Mouse (Mus musculus) megakaryocyte-erythroid progenitor cell, adult 5-6 weeks (primary cell): Measurements from ENCODE around the gene Pde5a. TPM values are rescaled to one million over a fixed set of nuclear protein-coding genes. Genes with fewer than 3 reads are reported as not detected.

Source experiments
- ATAC-seq: replicated peaks from 2 replicates; pipeline ENCODE4 v1.8.0; 2016; ENCODE audit warnings: mild to moderate bottlenecking, inconsistent platforms; ENCODE audit not compliant: severe bottlenecking, poor library complexity, low FRiP score, low TSS enrichment
- total RNA-seq, 2 experiments: library from RNA; stranded (forward) in 1 of 2; stranded (reverse) in 1 of 2; fragments of 200-1000, 215-1000 nt in 1 of 2; fragments of >200 nt in 1 of 2; fragmentation: Nextera tagmentation in 1 of 2; gene quantifications; 2 replicates each; pipeline ENCODE4 v1.2.3; 2014 to 2017

Pde5a gene
- total RNA-seq, 2 experiments from 2014 or later: 3.4 to 4.5 TPM

DNA sequence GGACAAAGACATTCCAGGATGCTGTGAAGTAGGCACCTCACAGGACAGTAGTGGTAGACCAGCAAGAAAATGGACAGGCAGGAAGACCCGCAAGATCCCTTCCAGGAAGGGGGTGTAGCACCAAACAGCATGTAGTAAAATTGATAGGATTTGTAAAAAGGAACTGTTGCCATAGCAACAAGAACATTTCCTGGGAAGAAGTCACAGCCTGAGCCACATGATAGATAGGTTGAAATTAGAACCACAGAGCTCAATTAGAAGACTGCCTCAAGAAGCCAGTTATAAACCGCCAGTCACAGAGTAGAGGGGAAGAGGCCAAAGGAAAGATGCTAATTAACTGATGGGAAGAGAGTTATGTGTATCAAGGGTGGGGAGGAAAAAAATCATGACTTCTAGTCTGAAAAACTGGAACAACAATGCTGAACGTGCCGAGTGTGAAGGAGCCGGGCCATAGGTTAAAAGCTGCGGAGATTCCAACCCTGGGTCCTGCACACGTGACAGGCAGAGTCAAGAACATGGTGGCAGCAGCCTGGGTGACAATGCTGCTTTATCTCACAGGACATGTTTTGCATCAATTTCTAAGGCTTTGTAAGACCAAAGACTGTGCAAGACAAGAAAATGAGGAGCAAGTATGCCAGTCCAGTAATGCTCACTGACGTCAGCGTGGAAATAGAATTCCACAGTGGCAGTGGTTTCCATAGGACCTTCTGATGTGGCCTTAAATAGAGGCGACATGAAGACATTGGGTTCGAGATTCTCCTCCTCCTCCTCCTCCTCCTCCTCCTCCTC is 99.7 kb downstream of the Pde5a start:
- no peak for ATAC-seq

DNA sequence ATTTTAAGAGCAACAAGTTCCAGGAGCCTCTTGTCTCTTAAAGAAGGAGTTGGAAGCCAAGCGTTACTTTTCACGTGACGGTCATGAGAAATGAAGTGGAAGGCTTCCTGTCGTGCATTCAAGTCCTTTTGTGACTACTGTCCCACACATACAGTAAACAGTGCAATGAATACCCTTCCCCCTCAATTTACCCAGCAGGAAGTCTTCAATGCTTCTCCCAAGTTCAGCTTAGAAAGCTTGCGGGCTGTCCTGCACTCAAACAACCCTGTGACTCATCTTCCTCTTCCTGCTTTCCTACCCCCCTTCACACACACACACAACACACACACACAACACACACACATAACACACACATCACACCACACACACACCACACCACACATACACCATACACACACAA is 105.8 kb downstream of the Pde5a start:
- no peak for ATAC-seq

DNA sequence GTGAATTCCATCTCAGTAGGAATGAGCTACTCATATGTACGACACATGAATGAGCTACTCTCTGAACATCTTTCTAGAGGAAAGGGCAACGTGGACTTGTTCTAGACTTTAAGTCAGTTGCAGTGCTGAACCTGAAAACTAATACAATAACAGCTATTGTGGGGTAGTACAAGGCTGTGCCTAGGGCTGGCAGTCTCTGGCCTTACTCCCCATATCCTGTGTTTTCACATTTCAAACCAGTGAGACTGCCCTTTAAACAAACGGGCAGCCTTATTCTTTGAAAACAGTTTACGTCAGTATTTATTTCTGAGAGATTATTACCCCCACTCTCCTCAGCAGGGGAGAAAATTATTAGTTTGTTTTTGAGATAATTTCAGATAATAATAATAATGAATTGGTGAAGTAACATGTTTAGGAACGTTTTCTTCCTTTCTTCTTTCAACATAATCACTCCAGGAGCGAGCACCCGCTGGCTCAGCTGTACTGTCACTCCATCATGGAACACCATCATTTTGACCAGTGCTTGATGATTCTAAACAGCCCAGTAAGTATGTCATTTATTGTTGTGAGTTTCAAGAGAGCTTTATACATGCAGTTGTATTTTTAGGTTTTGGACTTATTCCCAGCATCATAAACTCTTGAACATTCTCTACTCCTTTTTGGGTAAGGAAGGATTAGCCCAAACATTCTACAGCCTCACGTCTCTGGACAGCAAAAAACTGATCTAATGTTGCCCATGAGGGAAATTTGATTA is 106.5 kb downstream of the Pde5a start:
- ATAC-seq: no peak

DNA sequence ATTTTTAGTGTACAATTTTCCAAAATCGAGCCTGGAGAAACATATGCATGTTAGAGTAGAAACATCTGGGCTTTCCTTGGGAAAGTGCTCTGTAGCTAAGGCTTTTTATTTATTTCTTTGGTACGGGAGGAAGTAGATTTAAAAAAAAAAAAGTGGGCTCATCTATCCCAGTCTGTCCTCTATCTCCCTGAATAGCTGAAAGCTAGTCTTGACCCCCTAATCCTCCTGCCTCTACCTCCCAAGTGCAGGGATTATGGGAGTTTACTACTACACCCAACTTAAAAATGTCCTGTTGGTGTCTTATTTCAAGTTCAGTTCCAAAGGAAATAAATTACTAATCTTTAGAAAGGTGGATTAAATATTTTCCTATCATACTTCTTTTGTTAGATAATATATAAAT is 108.9 kb downstream of the Pde5a start:
- ATAC-seq: no peak

DNA sequence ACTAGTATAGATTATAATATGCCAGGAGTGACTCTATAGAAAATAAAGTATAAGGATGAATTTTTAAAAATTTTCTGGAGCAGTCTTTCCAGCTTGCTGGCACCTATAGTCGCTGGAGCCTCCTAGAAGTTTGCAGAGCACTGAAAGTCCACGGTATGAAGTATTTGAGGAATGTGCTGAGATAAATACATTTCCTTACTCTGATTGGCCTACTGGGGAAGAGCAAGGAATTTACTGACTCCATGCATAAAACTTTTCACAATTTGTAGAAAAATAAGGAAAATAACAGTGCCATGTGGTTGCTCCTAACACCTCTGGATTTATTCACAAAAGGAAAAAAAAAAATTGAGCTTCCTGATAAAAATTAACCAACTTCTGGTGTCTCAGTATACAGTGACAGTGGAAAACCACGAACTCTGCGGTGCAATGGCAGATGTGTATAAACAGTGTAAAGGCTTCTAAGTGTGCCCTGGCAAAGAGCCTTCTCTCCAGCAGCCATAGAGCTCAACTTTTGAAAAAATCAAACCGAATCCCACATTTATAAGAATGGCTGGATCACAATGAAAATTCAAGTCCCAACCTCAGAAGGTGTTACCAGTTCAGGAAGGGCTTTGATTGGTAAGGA is 119.8 kb downstream of the Pde5a start:
- ATAC-seq: no peak

DNA sequence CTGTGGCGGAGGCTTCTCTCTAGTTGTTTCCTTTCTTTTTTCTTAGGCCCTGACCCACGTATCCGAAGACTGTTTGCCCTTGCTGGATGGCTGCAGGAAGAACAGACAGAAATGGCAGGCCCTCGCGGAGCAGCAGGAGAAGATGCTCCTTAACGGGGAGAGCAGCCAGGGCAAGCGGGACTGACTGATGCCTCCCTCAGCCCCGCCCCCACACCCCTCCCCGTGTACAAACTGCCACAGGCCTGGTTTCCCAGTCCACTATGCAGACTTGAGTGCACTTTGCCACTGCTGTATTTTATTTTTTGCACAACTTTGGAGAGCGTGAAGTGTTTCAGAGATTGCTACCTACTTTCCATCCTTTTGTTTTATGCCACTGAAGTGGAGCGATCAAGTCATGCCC is 126.4 kb downstream of the Pde5a start:
- ATAC-seq: no peak

DNA sequence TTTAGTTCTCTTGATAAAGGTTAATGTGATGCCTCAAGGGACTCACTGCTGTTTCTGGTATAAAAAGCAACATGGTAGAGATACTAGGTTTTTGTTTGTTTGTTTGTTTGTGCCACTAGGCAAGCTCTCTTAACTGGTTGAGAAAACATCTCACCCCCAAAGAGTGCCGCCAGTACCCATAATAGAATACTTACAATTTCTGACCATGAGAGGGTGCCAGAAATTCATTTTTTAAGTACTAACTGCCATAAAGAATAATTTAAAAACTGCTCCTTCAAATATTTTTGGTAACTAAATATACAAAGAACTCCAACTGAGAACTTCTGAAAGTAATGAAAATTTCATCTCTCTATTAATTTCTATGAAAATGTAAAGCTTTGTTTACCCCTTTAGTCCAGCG is 131.1 kb downstream of the Pde5a start:
- no peak for ATAC-seq

DNA sequence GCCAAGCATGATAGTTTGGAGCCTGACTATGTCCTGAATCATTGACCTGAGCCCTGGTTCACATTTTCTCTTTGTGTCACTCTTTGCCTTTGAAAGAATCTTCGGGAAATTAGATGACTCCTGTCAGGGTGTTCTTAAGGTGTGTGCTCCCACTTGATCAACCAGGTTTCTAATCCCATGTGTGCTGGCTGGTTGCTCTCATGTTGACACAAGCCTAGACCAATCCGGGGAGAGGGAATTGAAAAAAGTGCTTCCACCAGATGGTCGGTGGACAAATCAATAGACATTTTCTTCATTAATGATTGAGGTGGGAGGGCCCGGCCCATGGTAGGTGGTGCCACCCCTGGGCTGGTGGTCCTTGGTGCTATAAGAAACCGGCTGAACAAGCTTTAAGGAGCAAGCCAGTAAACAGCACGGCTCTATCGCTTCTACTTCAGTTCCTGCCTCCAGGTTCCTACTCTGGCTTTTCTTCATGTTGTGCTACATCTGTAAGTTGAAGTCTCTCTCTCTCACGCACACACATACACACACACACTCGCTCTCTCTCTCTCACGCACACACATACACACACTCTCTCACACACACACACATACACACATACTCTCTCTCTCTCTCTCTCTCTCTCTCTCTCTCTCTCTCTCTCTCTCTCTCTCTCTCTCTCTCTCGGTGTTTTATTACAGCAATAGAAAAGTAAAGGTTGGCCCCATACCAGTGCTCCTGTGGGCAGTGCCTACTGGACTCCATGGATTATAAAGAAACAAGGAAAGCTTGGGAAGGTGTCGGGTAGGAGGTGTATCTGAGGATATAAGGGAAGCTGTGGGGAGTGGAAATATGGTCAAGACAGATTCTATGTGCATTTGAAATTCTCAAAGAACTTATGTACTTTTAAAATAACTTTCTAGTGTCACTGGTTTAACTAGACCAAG is 132.1 kb downstream of the Pde5a start:
- no peak for ATAC-seq

DNA sequence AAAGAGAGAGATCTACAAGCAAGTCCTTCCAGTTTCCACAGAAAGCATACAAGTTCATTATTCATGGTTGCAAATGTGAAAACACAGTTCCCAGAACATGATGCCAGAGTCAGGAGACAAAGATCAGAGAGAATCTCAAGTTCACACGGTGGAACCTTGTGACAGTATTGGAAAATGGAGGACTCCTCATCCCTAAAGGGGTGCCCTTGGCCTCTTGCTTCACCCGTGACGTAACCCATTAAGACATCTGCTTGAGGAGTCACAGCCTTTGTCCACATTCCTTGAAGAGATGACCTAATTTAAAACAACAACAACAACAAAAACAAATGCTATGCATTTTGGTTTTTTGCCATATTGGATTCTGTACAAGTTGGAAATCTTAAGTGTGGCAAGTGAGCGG is 136.3 kb downstream of the Pde5a start:
- ATAC-seq: no peak

DNA sequence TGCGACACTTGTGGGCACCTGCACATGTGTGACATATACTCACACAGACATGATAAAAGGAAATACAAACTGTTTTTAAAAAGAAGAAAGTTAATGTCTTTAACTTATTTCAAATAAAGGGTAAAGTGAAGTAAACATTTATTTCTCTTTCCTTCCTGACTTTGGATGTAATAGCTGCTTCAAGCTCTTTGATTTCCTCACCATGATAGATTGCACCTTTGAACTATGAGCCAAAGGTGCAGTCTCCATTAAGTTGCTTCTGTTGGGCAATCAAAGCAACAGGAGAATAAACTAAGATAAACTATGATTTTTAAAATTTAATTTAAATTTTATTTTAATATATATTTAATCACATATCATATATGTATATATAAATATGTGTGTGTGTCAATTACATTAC is 139.5 kb downstream of the Pde5a start:
- no peak for ATAC-seq

DNA sequence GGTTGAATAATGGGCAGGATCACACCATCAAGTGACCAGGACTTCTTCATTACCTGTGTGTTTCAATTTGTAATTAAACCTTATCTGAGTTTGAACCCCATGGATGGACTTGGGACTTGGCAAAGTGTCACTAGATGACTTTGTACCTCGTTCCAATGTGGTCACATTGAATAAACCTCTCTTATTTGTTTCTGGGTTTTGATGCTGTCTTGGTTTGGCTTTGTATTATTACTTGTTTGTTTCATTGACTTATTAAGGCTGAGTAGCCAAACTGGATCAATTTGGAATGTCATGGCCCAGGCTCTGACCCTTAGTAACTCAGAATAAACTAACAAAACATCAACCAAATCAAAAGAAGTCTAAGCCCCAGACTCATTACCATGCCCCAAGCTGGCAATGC is 142.8 kb downstream of the Pde5a start:
- no peak for ATAC-seq

DNA sequence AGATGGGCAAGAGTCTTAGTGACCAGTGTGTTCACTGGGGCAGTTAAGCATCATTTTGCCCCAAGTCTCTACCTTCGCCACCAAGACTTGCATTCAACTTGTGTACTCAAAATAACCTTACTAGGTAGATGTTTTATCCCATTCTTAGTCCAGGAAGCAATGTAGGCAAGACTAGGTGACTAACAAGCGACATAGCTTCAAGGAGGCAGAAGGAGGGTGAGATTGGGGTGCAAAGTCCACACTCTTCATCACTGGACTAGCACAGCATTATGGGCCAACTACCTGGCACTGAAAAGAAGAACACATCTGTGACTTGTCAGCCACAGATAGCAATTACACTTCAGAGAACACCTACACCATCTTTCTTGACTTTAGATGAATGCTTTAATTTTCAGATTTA is 148.1 kb downstream of the Pde5a start:
- ATAC-seq: no peak

DNA sequence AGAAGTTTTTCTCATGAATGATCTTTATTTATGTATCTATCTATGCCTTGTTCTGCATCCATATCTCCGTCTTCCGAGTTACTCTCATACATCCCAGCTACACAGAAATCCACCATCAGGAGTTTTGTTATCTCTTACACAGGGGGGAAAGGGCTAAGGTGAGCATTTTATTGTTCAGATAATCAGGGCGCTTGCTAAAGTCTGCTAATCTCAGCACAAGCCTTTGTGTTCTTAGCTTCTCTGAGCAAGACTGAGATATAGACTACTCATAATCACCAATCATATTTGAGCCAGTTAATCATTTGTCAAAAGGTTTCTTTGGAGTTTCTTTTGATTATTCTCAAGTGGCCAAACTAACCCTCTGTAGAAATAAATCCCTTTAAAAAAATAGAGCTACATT is 148.8 kb downstream of the Pde5a start:
- ATAC-seq: no peak

DNA sequence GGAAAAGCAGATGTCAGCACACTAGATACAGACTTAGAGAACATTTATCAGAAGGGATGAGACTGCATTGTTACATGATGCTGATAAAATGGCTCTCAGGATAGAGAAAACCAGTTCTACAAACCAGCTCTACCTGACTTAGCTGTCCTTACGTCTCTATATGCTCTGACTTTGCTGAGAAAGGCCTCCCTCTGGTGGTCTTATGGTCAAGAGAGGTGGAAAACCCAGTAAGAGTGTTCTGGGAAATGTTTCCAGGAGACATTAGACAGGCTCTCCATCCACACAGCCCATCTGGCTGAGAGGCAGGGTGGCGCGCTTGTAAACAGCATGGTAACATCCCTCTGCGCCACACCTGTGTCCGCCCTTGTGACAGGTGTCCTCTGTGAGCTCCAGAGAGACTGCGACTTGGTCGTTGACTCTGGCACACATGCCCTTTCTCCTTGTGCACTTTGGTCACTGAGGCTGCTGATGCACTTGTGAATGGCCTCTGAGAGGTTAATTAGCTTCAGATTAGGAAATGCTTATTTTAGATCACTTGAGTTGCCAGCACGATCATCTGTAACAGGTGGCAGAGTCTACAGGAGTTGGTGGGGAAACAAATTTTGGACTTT is 150.1 kb downstream of the Pde5a start:
- no peak for ATAC-seq

DNA sequence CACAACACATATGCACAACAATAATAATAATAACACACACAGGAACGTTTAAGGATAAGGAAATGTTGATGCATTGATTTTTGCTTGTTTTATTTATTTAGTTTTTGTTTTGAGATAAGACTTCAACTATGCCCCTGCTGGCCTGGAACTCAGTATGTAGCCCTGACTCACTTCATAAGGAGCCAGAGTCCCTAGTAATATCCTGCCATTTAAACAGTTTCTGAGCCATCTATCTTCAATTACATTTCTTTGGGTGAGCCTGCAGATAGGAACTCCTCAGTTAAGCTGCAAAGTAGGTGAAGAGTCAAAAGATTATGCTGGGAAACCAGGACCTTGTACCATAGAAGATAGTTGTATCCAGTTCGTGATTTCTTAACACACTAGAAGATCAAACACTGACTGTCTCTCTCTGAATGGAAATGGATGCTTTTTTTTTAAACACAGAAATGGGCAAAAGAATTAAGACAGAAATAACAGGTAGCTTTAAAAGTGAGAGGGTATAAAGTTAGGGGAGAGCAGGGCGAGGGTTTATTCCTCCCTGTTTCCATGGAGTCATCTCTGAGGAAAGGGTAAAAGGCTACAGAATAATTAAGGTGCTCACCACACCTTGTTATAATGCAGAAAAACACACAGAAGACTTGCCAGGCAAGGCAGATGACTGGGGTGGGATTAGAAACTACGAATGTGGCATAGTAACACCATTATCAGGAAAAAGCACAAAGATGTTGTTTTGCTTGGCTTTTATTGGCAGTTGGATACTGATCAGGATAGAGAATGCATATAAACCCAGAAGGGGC is 159.0 kb downstream of the Pde5a start:
- ATAC-seq: no peak

DNA sequence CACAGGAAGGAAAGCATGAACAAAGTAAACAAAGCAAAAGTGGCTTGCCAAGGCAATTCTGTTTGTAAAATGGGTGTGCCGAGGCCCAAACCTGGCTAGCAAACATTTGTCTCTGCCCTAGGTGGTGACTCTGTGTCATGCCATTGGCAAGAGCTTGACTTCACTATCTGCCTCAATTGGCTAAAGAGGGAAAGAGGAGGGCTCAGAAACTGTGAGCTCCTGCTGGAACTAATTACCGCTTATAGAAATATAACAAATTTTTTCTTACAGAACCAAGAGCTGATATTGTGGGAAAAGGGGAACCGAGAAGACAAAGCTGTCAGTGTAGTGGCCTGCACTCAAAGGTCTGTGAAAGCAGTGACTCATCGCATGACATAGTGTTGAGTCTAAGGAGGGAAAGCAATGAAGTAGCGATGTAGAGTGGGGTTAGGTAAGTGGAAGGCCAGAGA is 159.6 kb downstream of the Pde5a start:
- no peak for ATAC-seq

DNA sequence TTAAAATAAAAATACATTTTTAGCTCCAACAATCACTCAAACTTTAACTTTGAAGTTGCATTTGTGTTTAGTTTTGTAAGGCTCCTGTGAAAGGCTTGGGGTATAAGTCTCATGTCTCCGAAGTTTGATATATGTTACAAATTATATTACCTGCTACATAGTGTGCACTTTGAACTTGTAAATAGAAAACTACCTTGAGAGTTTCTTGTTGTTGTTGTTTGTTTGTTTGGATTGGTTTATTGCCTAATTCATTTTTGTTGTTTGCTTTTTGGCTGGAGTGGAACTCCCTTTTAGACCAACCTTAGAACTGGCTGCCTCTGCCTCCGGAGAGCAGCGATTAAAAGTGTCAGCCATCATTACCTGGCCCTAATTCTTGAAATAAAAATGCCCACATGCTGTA is 166.0 kb downstream of the Pde5a start, which contains the start of gene Fabp2:
Gene Fabp2, plus strand, starts transcription at position 301 of the 400 bp plus-strand sequence.
- ATAC-seq: no peak

DNA sequence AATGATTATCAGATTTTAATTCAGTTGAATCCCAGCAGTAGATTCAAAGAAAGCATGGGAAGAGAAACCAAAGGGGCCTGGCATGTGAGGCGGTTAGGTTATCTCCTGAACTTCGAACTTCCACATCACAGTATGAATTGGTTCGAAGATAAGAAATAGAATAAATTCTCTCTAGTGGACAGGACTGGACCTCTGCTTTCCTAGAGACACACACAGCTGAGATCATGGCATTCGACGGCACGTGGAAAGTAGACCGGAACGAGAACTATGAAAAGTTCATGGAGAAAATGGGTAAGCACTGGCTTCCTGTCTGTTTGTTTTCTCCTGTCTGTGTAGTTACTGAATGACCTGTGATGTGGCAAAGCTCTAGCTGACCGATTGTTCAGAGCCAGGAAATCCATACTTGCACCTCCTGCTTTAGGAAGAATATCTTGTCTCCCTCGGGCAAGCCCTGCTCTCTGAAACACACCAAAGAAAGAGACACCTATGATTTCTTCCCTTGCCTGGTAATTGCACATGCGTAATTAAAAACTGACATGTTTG is 166.5 kb downstream of the Pde5a start:
- ATAC-seq: no peak
